Mouse (Mus musculus): ENCODE data around the gene Aire.

Aire gene

GRCm38 (mm10) chr10:78005791-78006438 lies 37.5 kb downstream of the Aire start:
- no peak for DNase-seq

DNA sequence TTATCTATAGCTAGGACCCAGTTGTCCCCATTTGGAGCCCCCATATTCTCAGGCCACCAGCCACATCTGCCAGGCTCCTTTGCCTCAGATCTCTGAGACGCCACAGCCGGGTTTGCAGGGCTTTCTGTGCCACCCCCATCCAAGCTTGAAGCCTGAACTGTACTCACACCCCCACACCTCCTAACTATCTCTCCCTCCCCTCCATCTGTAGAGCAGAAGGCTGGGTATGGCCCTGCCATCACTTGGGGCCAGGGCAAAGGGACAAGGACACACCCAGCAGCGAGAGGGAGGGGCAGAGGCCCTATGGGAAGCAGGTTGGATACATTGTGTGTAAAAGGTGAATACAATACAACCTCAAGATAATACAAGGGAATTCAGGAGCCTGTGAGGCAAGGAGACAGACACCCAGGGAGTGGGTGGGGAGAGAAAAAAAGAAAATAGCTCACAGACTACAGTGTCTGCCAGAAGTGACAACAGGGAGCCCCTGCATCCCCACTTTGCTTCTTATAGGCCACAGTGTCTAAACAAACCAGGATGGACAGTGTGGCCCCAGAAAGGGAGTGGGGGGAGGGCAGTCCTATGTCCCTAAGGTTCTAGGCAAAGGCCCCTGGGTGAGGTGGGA lies 38.8 kb downstream of the Aire start:
- no peak for DNase-seq

- DNase-seq = no peak
These were observed 41.1 kb downstream of the Aire start for GRCm38 (mm10) chr10:78002316-78002715.

- no peak for DNase-seq
These were observed 41.6 kb downstream of the Aire start for GRCm38 (mm10) chr10:78001796-78002195.

GRCm38 (mm10) chr10:78000200-78000599 lies 43.2 kb downstream of the Aire start:
- no peak for DNase-seq

DNA sequence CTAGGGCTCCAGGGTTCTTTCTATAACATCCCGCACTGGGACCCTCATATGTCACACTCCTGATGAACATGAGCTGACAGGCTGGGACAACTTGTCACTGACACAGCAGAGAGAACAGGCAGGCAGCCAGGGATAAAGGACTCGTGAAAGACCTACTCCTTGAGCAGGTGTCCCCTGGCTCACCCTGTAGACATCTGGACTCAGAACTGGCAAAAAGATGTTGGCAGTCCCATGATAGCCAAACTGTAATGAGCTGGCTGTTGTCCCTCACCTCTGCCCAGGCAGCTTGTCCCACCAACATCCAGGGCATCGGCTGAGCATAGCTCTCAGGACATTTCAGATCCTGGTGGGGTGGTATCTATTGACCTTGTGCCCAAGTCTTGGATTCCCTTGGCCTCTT lies 47.8 kb downstream of the Aire start:
- no peak for DNase-seq

- DNase-seq = no peak
These were observed 57.6 kb downstream of the Aire start for GRCm38 (mm10) chr10:77985775-77986174.

DNA sequence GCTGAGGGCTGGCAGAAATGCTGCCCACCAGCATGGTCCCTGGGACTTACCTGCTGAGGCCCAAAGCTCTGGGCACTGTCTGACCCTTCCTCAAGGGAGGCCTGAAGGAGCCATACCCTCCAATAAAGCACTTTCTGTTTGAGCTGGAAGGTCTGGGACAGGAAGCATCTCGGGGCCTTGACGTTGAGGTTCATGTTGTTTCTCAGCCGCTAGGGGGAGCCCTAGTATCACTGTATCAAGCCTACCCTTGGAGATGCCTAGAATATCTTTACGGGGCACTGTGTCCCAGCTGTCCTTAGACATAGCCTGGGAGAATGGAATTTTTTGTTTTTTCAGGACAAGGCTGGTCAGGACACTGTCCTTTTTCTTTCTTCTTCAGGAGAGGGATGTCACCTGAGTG lies 58.8 kb downstream of the Aire start:
- peak; percentile 76 for DNase-seq

Data from thymus, postnatal 14 days (tissue).